Mouse (Mus musculus): ENCODE data around the gene Lcn12.

Gene Lcn12

GRCm38 (mm10) chr2:25493476-25493961 is at the start of gene Lcn12:
TSS of gene Lcn12 (minus strand) at chr2:25493911.
- no peak for DNase-seq (ENCODE audit: low read depth)

GRCm38 (mm10) chr2:25541644-25542367 is 48.1 kb upstream of the Lcn12 start:
- DNase-seq (ENCODE audit: low read depth): no peak

DNA sequence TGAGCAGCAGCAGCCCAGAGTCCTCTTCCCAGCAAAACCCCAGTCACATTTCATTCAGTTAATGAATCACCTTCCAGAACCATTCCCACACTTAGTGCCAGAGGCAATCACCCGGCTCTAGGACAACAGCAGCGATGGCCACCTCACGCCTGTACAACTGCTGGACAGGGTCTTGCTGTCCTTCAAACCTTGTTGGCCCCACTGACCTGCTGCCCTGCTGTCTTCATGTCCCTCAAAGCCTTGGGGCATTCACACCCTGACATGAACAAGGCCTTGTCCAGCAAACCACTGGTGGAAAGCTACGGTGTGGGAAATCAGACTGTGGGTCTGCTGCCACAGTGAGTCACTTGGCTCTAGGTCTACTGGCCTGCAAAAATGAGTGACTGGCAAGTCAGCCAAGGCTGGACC is 46.8 kb upstream of the Lcn12 start:
- no peak for DNase-seq (ENCODE audit: low read depth)

DNA sequence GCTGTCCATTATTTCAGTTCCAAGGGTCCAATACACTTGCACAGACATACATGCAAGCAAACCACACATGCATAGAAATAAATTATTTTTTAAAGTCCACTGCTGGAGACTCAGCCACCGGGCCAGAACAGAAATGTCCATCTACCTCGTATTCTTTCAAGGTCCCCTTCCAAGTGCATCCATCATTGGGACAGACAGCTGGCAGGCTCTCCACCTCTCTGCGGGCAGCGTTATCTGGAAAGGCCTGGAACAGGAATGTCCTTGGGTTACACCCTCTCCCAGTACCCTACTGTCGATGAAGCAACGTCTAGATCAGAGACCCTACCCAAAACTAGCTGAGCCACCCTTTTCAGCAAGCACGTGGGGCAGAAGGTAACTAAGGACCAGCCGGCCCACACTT is 42.8 kb upstream of the Lcn12 start:
- DNase-seq (ENCODE audit: low read depth): no peak

- DNase-seq (ENCODE audit: low read depth): no peak
These were observed 41.1 kb upstream of the Lcn12 start for GRCm38 (mm10) chr2:25534866-25535182.

DNA sequence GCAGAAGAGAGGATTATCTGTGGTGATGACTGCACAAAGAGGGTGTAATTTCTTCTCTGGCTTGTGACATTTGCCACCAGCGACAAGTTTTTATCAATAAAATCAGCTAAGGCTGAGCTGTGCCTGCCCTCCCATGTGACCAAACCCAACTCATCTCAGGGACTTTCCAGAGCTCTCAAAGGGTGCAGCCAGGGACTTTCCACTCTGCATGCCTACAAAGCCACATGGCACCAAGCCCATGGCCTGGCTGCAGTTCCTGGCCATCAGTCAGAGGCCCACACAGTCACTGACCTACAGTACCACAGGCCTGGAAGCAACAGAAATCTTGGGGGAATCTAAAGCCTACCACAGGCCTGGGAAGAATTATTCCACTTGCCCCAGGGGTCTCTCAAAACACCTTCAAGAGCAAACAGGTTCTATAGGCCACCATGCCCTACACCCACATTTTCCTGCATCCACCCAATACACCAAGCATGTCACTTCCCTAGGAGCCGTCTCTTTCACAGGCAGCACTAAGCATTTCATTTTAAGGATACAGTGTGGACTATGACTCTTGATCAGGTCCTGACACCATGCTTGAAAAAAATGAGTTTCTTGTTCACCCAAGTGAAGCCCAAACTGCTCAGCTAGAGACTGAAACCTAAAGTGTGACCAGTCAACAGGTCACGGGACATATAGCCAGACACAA is 40.6 kb upstream of the Lcn12 start:
- DNase-seq (ENCODE audit: low read depth): peak; percentile 82

DNA sequence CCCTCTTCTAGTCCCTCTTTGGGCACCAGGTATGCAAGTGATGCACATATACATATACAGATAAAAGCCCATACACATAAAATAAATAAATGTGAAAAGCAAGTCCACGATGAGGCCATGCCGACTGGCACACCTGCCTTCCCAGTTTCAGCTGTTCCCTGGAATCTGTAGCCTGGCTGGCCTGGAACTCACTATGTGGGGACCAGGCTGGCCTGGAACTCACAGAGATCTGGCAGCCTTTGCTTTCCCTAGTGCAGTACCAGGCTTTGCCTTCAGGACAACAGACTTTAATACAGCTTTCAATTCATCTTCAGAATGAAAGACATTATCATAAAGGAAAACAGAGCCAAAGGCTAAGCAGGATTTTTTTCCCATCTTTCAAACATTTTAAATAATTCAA is 40.0 kb upstream of the Lcn12 start:
- DNase-seq (ENCODE audit: low read depth): no peak

GRCm38 (mm10) chr2:25526510-25527302 is 33.0 kb upstream of the Lcn12 start:
- DNase-seq (ENCODE audit: low read depth): no peak

GRCm38 (mm10) chr2:25509912-25510311 is 16.2 kb upstream of the Lcn12 start:
- peak; percentile 37 for DNase-seq (ENCODE audit: low read depth)

- peak; percentile 53 for DNase-seq (ENCODE audit: low read depth)
These were observed 13.3 kb upstream of the Lcn12 start for GRCm38 (mm10) chr2:25506964-25507363.

- DNase-seq (ENCODE audit: low read depth): no peak
These were observed 12.1 kb upstream of the Lcn12 start for GRCm38 (mm10) chr2:25505860-25506259.

DNA sequence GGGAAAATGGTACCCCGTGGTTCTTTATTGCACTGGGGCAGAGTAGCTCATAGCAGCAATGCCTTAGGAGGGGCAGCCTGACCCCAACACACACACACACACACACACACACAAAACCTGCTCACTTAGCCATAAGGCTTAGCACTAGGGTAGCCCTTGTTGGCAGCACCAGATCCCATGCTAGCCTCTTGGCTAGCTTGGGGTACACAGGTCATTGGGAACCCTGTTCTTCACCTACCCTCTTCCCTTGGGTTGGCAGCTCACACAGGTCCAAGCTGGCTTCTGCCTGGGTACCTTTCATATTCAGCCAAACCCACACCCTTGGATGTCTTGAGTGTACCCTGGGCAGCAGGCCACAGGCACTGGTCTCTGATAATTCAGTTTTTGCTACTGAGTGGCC is 11.3 kb upstream of the Lcn12 start:
- no peak for DNase-seq (ENCODE audit: low read depth)

DNA sequence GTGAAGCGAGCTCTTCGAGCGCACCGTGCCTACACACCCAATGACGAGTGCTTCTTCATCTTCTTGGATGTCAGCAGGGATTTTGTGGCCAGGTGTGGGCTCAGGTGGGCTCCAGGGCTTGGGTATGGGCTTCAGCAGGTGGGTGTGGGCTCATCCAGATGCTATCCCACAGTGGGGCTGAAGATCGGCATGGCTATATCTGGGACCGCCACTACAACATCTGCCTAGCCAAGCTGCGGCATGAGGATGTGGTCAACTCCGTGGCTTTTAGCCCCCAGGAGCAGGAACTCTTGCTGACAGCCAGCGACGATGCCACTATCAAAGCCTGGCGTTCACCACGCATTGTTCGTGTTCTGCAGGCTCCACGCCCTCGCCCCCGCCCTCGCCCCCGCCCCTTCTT is 10.8 kb upstream of the Lcn12 start:
- no peak for DNase-seq (ENCODE audit: low read depth)

DNA sequence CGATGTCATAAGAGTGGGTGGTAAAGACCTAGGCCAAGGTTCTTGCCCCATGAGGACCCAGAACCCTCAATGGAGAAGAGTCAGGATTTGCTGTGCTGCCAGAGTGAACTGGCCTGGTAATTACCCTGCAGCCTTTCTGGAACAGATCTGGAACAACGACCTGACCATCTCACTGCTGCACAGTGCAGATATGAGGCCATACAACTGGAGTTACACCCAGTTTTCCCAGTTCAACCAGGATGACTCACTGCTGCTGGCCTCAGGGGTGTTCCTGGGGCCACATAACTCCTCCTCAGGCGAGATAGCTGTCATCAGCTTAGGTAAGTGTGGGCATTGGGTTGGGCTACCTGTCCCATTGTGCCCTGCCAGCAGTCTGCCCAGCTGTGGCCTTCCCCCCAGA is 9.0 kb upstream of the Lcn12 start:
- no peak for DNase-seq (ENCODE audit: low read depth)

- DNase-seq (ENCODE audit: low read depth): peak; percentile 26
These were observed 8.1 kb upstream of the Lcn12 start, which contains the start of gene C8g for GRCm38 (mm10) chr2:25501593-25502486. TSS of gene C8g (minus strand) at chr2:25501719.

DNA sequence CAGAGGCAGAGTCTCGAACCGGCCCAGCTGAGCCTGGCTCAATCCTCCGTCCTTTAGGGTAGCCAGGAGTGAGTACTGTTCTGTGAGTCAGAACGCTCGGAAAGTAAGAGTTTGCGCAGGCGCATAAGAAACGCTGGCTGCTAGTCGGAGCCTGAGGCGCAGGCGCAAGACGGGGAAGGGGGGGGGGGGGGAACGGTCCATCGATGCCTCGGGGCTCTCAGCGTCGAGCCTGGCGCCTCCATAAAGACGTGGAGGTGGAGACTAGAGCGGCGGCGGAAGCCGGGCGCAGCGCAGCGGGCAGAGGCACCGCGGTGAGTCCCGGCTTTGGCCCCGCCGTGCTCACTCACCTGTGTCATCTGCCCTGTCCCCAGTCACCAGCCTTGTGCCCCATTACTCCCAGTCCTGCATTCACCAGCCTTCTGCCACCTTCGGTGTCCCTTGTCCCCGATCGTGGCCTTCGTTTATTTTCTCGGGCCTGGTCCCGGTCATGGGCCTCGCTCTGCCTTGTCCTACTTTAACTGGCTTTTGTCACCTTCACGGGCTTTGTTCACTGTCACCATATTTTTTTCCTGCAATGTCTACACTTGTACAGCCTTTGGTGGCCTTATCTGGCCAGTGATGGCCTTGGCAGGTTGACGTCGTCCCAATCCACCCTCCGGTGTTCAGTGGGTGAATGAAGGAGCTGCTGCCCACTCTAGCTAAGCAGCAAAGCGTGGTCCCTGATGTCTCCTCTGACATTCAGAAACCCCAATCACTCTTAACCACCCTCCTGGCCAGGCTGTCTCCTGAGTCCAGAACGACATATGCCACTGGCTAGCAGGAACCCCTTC is 7.1 kb upstream of the Lcn12 start, which contains the start of gene Fbxw5:
Fbxw5 (plus strand) TSS at position 175 of the 830 bp plus-strand sequence.
- DNase-seq (ENCODE audit: low read depth): peak; percentile 96

DNA sequence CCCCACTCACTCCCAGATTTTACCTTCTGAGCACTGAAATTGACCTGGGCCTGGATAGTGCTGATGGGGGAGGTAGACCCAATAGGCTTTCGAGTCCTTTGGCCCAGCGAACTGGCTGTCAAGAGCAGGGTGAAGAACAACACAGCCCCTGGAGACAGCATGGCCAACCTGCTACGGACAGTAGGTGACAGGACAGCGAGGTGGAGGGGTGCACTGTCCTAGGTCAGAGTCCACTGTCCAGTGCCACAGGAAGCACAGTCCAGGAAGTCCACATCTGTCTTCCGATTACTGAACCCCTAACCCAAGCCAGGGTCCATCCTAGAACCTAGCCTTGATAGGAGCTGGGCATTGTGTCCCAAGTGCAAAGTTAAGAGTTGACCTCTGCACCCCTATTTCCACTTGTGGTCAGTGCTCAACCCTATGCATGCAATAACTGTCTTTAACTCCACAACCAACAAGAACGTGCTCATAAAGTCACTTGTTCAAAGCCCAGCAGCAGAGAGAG is 6.4 kb upstream of the Lcn12 start:
- no peak for DNase-seq (ENCODE audit: low read depth)

DNA sequence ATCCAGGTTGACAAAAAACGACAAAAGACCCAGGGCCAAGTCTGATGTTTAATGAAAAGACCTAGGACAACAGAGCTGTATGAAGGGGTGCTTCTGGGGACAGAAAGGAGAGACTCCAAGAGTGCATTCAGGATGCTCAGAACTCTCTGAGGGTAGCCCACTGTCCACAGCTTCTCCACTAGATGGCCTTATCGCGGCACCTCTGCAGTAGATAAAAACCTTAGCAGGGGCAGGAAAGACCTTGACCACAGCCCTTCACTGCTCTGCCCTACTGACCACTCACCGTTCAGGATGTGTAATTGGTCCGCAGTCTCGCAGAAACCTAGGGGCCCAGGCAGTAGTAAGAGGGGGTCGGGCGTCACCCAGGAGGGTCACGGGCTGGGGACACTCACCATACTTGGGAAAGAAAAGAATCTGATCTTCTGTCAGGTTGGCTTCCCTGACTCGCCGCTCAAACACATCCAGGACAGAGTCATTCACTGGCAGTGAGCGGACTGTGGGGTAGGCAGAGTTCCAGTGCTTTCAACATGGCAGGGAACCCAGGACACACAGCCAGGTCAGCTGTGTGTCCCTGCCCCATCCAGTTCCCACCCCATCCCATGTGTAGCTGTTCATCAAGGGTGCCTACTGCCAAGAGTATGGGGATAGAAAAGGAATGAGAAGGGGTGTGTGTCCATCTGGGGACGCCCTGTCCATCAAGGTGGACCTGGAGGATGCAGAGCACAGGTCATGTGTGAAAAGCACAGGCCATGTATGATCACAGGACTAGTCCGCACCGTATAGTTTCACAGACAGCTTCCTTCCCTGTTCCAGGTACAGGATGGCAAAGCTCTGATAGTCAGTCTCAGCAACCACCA is 5.1 kb upstream of the Lcn12 start:
- no peak for DNase-seq (ENCODE audit: low read depth)

DNA sequence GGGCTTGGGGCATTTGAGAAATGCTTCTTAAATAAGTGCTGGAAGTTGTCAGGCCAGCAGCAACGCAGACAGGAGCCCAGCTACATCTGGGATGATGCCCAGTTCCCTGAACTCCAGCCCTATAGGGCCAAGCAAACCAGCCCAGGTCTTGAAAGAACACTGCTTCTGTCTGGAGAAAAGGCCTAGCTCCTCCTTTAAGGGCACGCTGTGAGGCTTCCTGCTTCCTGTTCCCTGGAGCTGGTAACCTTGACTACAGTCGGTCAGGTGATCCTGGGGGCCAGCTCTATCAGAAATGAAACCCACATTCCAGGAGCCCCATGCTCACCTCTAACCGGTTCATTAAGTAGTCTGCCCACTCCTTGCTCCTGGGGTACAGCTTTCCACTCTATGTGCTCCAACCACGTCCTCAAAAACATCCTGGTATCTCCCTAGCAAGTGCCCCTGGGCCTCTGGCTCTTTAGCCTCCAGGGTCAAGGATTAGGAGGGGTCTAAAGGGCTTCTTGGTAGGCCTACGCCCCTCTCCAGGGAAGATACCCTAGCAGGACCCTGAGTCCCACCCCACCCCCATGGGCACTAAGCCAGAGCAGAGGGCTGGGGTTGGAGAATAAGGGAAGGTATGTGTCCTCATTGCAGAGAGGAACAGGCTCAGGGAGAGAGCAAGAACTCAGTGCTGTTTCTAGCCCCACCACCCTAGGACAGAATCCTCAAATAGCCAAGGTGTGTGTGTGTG is 4.3 kb upstream of the Lcn12 start:
- DNase-seq (ENCODE audit: low read depth): peak; percentile 34
